Mouse (Mus musculus): Measurements from ENCODE around the gene Coq8b. TPM values are rescaled to one million over a fixed set of nuclear protein-coding genes. Genes with fewer than 3 reads are reported as not detected.

The Coq8b gene
- total RNA-seq (2015; ENCODE audit: low replicate concordance) (2.1 and 3.5 TPM in 2 replicates), total RNA-seq (2017; ENCODE audit: low replicate concordance) (2.9 and 4.5 TPM in 2 replicates)

- ATAC-seq (replicated peaks; ENCODE audit: low FRiP score, poor library complexity, severe bottlenecking): peak; percentile 93
Observed at GRCm38 (mm10) chr7:27232781-27233281, at the start of gene Coq8b. Gene Coq8b, plus strand, starts transcription at chr7:27233023.

GRCm38 (mm10) chr7:27184964-27185363 lies 47.9 kb upstream of the Coq8b start:
- ATAC-seq (replicated peaks; ENCODE audit: low FRiP score, poor library complexity, severe bottlenecking): peak; percentile 73

- no peak for ATAC-seq (replicated peaks; ENCODE audit: low FRiP score, poor library complexity, severe bottlenecking)
Observed at GRCm38 (mm10) chr7:27185986-27186385, 46.8 kb upstream of the Coq8b start.

- ATAC-seq (replicated peaks; ENCODE audit: low FRiP score, poor library complexity, severe bottlenecking): peak; percentile 33; the same call in 1 of the 2 replicates
Observed at GRCm38 (mm10) chr7:27189271-27189931, 43.4 kb upstream of the Coq8b start.

GRCm38 (mm10) chr7:27192434-27192833 lies 40.4 kb upstream of the Coq8b start:
- ATAC-seq (replicated peaks; ENCODE audit: low FRiP score, poor library complexity, severe bottlenecking): no peak

- no peak for ATAC-seq (replicated peaks; ENCODE audit: low FRiP score, poor library complexity, severe bottlenecking)
Observed at GRCm38 (mm10) chr7:27193731-27194130, 39.1 kb upstream of the Coq8b start.

- ATAC-seq (replicated peaks; ENCODE audit: low FRiP score, poor library complexity, severe bottlenecking): peak; percentile 96
Observed at GRCm38 (mm10) chr7:27195681-27196611, 36.9 kb upstream of the Coq8b start, which contains the start of the genes BC024978 and Snrpa. Gene BC024978, plus strand, starts transcription at chr7:27195781. Gene Snrpa, minus strand, starts transcription at chr7:27196271.

GRCm38 (mm10) chr7:27197136-27197535 lies 35.7 kb upstream of the Coq8b start:
- no peak for ATAC-seq (replicated peaks; ENCODE audit: low FRiP score, poor library complexity, severe bottlenecking)

GRCm38 (mm10) chr7:27197634-27198033 lies 35.2 kb upstream of the Coq8b start:
- no peak for ATAC-seq (replicated peaks; ENCODE audit: low FRiP score, poor library complexity, severe bottlenecking)

GRCm38 (mm10) chr7:27198355-27198754 lies 34.5 kb upstream of the Coq8b start:
- ATAC-seq (replicated peaks; ENCODE audit: low FRiP score, poor library complexity, severe bottlenecking): no peak

GRCm38 (mm10) chr7:27198779-27199178 lies 34.0 kb upstream of the Coq8b start:
- no peak for ATAC-seq (replicated peaks; ENCODE audit: low FRiP score, poor library complexity, severe bottlenecking)

GRCm38 (mm10) chr7:27203730-27204449 lies 28.9 kb upstream of the Coq8b start:
- no peak for ATAC-seq (replicated peaks; ENCODE audit: low FRiP score, poor library complexity, severe bottlenecking)

GRCm38 (mm10) chr7:27212626-27213025 lies 20.2 kb upstream of the Coq8b start:
- ATAC-seq (replicated peaks; ENCODE audit: low FRiP score, poor library complexity, severe bottlenecking): no peak

GRCm38 (mm10) chr7:27218586-27218985 lies 14.2 kb upstream of the Coq8b start:
- no peak for ATAC-seq (replicated peaks; ENCODE audit: low FRiP score, poor library complexity, severe bottlenecking)

GRCm38 (mm10) chr7:27219937-27220336 lies 12.9 kb upstream of the Coq8b start:
- no peak for ATAC-seq (replicated peaks; ENCODE audit: low FRiP score, poor library complexity, severe bottlenecking)

- no peak for ATAC-seq (replicated peaks; ENCODE audit: low FRiP score, poor library complexity, severe bottlenecking)
Observed at GRCm38 (mm10) chr7:27221939-27222338, 10.9 kb upstream of the Coq8b start.

- ATAC-seq (replicated peaks; ENCODE audit: low FRiP score, poor library complexity, severe bottlenecking): no peak
Observed at GRCm38 (mm10) chr7:27222538-27222937, 10.3 kb upstream of the Coq8b start.

GRCm38 (mm10) chr7:27224877-27225575 lies 7.8 kb upstream of the Coq8b start:
- ATAC-seq (replicated peaks; ENCODE audit: low FRiP score, poor library complexity, severe bottlenecking): no peak

GRCm38 (mm10) chr7:27227276-27227675 lies 5.5 kb upstream of the Coq8b start:
- ATAC-seq (replicated peaks; ENCODE audit: low FRiP score, poor library complexity, severe bottlenecking): no peak

All from erythroblast, adult 5-6 weeks (primary cell).